Comparison of ENCODE assay signal across 10 mouse cellular contexts in the genomic region with DNA sequence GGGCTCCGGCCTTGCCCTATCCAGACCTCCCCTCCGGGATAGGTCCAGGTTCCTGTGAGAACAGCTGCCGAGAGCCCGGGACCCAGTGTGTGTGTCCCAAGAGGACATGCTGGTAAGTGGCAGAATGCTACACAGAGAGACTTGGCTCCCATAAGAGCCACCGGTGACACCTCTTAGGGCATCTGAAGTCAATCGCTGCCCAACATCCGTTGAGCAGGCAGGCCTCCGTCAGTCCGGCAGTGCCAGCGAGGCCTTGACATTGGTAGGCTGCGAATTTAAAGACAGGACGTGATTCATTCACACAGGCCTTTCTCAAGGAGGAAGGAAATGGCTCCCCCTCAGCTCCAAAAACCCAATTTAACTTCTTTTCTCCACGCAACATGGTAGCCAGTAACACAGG. TPM values are rescaled to one million over a fixed set of nuclear protein-coding genes. Genes with fewer than 3 reads are reported as not detected.
DNase-seq lines count a peak whose midpoint lies in the region; ATAC-seq and TF ChIP-seq lines count a peak whose summit lies in the region.
"Had no signal": no experiment of that assay in that cellular context is flagged by ENCODE, and none has a peak within 500 bp of the region (broad histone marks: within the 10 kb centered on the region; RNA-seq: fewer than 3 reads in every experiment).

No protein-coding gene starts in this region.

- DNase-seq in spleen, adult 2 months (ENCODE audit: low read depth in 1 of 2, low spot score in 2 of 2) = no peak
- no peak for DNase-seq in spleen, postnatal 4 days (ENCODE audit: low spot score in 2 of 2)
- DNase-seq in right cerebral cortex, adult 18-20 months = no peak
- DNase-seq in right cerebral cortex, adult 2 months (ENCODE audit: low spot score in 2 of 2) = no peak
- no peak for DNase-seq in left cerebral cortex, adult 18-20 months (ENCODE audit: low spot score in 2 of 2)

- H3K4me1 ChIP-seq in spleen, adult 2 months (ENCODE audit: control insufficient read depth, insufficient read depth, insufficient read length) = no peaks in the 10 kb centered on the region
- H3K4me1 ChIP-seq in heart, embryonic 16.5 days (ENCODE audit: control insufficient read depth, insufficient read depth, low read length) = 0 out of 2 replicates have a peak, but pooled peaks cover 5% of the 10 kb centered on the region
- peaks cover 35% of the 10 kb centered on the region for H3K4me1 ChIP-seq in limb, embryonic 15.5 days

- H3K4me2 ChIP-seq in heart, embryonic 16.5 days (ENCODE audit: low read depth, low read length) = no peak overlapping the region
- no peak overlapping the region for H3K4me2 ChIP-seq in limb, embryonic 15.5 days

- no peaks in the 10 kb centered on the region for H3K36me3 ChIP-seq in spleen, adult 2 months (ENCODE audit: control insufficient read depth, insufficient read depth, low read length)
- H3K36me3 ChIP-seq in heart, embryonic 16.5 days (ENCODE audit: control insufficient read depth, insufficient read depth) = no peaks in the 10 kb centered on the region
- no peaks in the 10 kb centered on the region for H3K36me3 ChIP-seq in limb, embryonic 15.5 days

- H3K27me3 ChIP-seq in spleen, adult 2 months (ENCODE audit: control insufficient read depth, insufficient read depth, low read length) = no peaks in the 10 kb centered on the region
- H3K27me3 ChIP-seq in heart, embryonic 16.5 days (ENCODE audit: control insufficient read depth, insufficient read depth, low read length) = no peaks in the 10 kb centered on the region
- no peaks in the 10 kb centered on the region for H3K27me3 ChIP-seq in limb, embryonic 15.5 days

- no peak for ATAC-seq in heart, embryonic 16.5 days (replicated peaks; ENCODE audit: extremely low read depth, insufficient read depth, low FRiP score)
- no peak for ATAC-seq in limb, embryonic 15.5 days (ENCODE audit: insufficient number of reproducible peaks, low FRiP score, low TSS enrichment, low read depth)
- no peak for ATAC-seq in megakaryocyte progenitor cell, adult 5-6 weeks (replicated peaks; ENCODE audit: poor library complexity)
- ATAC-seq: activated CD4-positive, CD25-positive, alpha-beta regulatory T cell, adult 4 months had no signal

- H3K9ac ChIP-seq in heart, embryonic 16.5 days (ENCODE audit: low read length) = no peak overlapping the region
- H3K9ac ChIP-seq in limb, embryonic 15.5 days = no peak overlapping the region

- no peaks in the 10 kb centered on the region for H3K9me3 ChIP-seq in heart, embryonic 16.5 days (replicated peaks; ENCODE audit: control insufficient read depth, low read length)
- no peaks in the 10 kb centered on the region for H3K9me3 ChIP-seq in limb, embryonic 15.5 days

- H3K4me3 ChIP-seq in spleen, adult 2 months (ENCODE audit: extremely low read depth, insufficient read depth, insufficient read length) = no peak overlapping the region
- no peak overlapping the region for H3K4me3 ChIP-seq in heart, embryonic 16.5 days (ENCODE audit: low read length)
- no peak overlapping the region for H3K4me3 ChIP-seq in limb, embryonic 15.5 days

- peak overlapping the region; percentile 70 for H3K27ac ChIP-seq in spleen, adult 2 months (ENCODE audit: insufficient read depth, low read length)
- peak overlapping the region; percentile 85 for H3K27ac ChIP-seq in heart, embryonic 16.5 days (ENCODE audit: low read length)
- peak overlapping the region; percentile 83 for H3K27ac ChIP-seq in limb, embryonic 15.5 days

- no peak for TF ChIP-seq CTCF in spleen, adult 2 months (IDR thresholded peaks at IDR 0.05; ENCODE audit: extremely low read depth, insufficient read depth, insufficient read length, insufficient replicate concordance)

- whole genome bisulfite sequencing in spleen, adult 2 months = 39% methylated on average over 13 of the region's 13 CpGs
- 79% methylated on average over 13 of the region's 13 CpGs for WGBS in heart, embryonic 16.5 days
- WGBS in limb, embryonic 15.5 days = 82% methylated on average over 13 of the region's 13 CpGs

- TF ChIP-seq POLR2A in spleen, adult 2 months (IDR thresholded peaks at IDR 0.05; ENCODE audit: low read depth, low read length) = no peak

RNA-seq across cellular contexts. Expression of gene 2900026A02Rik, which starts 11.1 kb away (rescaled TPM):
- 5.1 and 6.2 TPM in 2 replicates for polyA plus RNA-seq in spleen, adult 2 months (2012; rRNA removed)
- 14.9 and 16.4 TPM in 2 replicates for polyA plus RNA-seq in heart, embryonic 16.5 days (2015; fragmentation: Nextera tagmentation; extraction: Ambion mirVana)
- 14.2 and 15.6 TPM in 2 replicates for polyA plus RNA-seq in limb, embryonic 15.5 days (2015; fragmentation: Nextera tagmentation; extraction: Ambion mirVana)
- total RNA-seq in megakaryocyte progenitor cell, adult 5-6 weeks (2015) = 1.6 and 2.7 TPM in 2 replicates
- 1.3 and 2.0 TPM in 2 replicates for total RNA-seq in megakaryocyte progenitor cell, adult 5-6 weeks (2017)
- total RNA-seq in left cerebral cortex, adult 18-20 months (2021) = 10 to 100 TPM; 37.3 to 39.1 TPM

RNA-seq across cellular contexts. Expression of gene Tmem211, which starts 16.8 kb away (rescaled TPM):
- polyA plus RNA-seq in spleen, adult 2 months (2012; rRNA removed) = not detected in 2 replicates
- polyA plus RNA-seq in heart, embryonic 16.5 days (2015; fragmentation: Nextera tagmentation; extraction: Ambion mirVana) = not detected in 2 replicates
- polyA plus RNA-seq in limb, embryonic 15.5 days (2015; fragmentation: Nextera tagmentation; extraction: Ambion mirVana) = 0.28 and 0.61 TPM in 2 replicates
- total RNA-seq in megakaryocyte progenitor cell, adult 5-6 weeks (2015) = not detected in 2 replicates
- total RNA-seq in megakaryocyte progenitor cell, adult 5-6 weeks (2017) = not detected in 2 replicates
- not detected for total RNA-seq in left cerebral cortex, adult 18-20 months (2021)
- total RNA-seq: heart, adult 18-20 months had no signal
- polyA plus RNA-seq: activated CD4-positive, CD25-positive, alpha-beta regulatory T cell, adult 4 months had no signal
